Mouse (Mus musculus): Measurements from ENCODE around the gene Rasa1.

The Rasa1 gene

GRCm38 (mm10) chr13:85288843-85289713 lies at the start of gene Rasa1:
TSS of gene Rasa1 (minus strand) at chr13:85289130.
- peak; percentile 92 for DNase-seq (ENCODE audit: low spot score)

- no peak for DNase-seq (ENCODE audit: low spot score)
These were observed 22.6 kb upstream of the Rasa1 start for GRCm38 (mm10) chr13:85311547-85311946.

- peak; percentile 30 for DNase-seq (ENCODE audit: low spot score)
These were observed 22.0 kb upstream of the Rasa1 start for GRCm38 (mm10) chr13:85310968-85311367.

DNA sequence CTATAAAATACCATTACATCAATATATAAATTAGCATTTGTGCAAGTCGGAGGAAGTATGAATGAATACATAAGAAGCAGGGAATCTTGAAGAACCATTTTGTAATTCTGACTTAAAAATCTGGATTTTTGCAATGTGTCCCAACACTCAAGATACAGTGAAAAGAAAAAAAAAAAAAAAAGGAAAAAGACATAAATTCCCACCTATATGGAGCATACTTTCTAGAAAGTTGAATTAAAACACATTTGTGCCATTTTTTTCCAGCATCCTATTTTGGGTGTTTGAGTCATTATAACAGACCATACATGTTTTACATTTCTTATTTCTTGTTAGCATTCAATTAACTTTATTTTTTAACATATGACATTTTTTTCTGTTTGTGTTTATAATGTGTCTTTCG lies 21.6 kb upstream of the Rasa1 start:
- no peak for DNase-seq (ENCODE audit: low spot score)

DNA sequence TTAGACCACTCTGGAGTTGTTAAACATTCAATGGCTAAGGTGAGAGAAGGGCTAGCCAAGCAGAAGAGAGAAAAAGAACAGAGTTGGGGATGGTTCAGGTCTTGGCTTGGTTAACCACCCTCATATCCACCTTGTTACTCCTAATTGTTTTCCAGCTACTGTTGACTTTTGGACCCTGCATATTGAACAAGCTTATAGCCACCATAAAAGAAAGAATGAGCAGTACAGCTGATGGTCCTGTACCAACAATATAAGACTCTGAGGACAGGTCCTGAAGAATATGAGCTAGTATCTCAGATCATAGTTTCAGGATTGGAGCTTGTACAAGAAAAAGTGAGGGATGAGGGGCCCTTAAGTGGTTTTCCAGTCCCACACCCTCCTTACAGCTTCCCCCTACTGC lies 17.1 kb upstream of the Rasa1 start:
- DNase-seq (ENCODE audit: low spot score): no peak

GRCm38 (mm10) chr13:85290651-85291050 lies 1.7 kb upstream of the Rasa1 start:
- DNase-seq (ENCODE audit: low spot score): no peak

- no peak for DNase-seq (ENCODE audit: low spot score)
These were observed 422 bp downstream of the Rasa1 start for GRCm38 (mm10) chr13:85288574-85288842.

GRCm38 (mm10) chr13:85287876-85288573 lies 905 bp downstream of the Rasa1 start:
- no peak for DNase-seq (ENCODE audit: low spot score)

- DNase-seq (ENCODE audit: low spot score): no peak
These were observed 6.3 kb downstream of the Rasa1 start for GRCm38 (mm10) chr13:85282626-85283025.

DNA sequence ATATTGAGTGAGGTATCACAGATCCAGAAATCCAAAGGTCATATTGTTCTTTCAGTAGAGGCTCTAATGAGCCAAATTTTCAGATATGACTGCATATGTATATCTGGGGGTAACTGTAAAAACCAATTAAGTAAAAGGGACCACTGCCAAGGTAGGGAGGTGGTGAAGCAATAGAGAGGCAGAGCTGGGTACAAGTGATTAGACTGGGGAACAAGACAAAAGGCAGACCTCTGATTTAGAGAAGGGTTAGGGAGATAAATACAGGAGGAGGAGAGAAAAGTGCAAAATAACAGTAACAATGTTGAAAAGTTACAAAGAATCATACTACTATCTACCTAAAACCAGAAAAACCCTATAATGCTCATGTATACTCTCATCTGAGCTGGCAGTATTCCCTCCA lies 10.0 kb downstream of the Rasa1 start:
- DNase-seq (ENCODE audit: low spot score): no peak

DNA sequence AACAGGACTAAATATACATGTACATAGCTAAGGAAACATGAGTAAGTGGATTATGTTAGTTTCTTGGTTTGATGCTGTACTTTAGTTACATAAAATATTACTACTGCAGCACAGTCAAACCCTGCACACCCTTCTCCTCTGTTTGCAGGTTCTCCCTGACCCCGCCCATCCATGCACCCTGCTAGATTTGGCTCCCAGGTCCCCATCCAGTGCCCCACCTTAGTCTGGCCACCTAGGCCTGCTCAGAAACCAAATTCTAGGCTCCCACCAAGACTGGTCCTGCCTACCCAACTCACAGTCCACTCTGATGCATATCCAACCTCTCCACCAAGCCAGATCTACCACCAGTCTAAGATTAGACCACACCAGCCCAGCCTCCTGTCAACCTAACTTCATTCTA lies 14.4 kb downstream of the Rasa1 start:
- no peak for DNase-seq (ENCODE audit: low spot score)

DNA sequence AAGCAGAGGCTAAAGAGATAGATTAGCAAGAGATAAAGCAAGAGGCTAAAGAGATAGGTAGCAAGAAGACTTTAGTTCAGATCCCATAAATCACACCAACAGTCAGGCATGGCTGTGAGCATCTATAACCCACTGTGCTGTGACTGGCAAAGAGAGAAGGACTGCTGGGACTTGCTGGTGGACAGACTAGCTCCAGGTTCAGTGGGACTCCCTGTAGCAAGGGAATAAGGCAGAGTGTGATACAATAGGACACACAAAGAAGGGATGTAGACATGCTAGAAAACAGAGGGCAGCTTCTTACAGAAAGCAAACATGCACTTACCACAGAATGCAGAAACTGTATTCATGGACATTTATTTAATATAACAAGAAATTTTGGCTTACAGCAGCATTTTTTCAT lies 15.1 kb downstream of the Rasa1 start:
- DNase-seq (ENCODE audit: low spot score): no peak

DNA sequence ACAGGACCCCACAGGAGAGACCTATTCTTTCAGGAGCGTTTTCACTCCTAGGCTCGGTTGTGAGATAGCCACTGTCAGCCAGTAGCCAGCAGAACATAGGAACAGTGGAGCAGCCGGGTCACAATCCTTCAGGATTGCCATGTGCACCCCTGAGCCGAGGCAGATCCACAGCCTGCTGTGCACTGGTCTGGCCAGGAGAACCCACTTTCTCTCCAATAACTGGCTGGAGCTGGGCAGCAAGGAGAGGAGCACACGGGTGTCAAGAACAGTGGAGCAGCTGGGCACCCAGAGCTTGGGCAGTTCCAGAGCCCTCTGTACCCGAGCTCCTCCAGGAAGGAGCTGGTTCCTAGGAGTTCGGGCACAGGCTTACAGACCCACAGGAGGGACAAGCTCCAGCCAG lies 50.2 kb downstream of the Rasa1 start:
- no peak for DNase-seq (ENCODE audit: low spot score)

DNA sequence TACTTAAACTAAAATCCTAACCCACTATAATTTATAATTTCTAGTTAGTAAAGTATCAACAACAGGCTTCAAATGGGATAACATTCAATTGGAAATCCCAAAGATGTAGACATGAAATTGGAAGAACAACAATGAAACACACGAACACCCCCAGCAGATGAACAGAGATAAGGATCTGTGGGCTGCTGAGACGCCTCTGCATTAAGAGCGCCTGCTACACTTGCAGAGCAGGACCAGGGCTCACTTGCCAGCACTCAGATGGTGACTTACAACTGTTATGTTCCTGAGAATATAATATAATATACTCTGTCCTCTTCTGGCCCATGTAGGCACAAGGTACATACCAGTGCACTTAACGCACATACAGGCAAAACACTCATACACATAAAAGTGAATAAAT lies 70.3 kb downstream of the Rasa1 start:
- DNase-seq (ENCODE audit: low spot score): no peak

DNA sequence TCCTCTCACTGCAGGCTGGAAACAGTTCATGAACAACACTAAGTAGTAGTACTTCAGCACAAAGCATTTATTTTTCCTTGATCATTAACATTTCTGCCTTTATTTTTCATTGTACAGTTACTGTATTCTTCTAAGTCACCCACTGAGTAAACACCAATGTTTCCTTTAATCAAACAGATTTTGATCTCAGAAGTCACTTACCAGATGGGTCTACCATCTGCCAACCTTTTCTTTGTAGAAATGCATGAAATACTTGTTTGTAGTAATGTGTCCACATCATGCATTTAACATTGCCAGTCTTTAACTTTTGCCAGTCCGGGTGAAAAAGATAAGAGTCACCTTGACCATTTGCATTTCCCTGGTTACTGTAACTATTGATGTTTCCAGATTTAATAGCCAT lies 78.6 kb downstream of the Rasa1 start:
- no peak for DNase-seq (ENCODE audit: low spot score)

GRCm38 (mm10) chr13:85208656-85209055 lies 80.3 kb downstream of the Rasa1 start:
- no peak for DNase-seq (ENCODE audit: low spot score)

DNA sequence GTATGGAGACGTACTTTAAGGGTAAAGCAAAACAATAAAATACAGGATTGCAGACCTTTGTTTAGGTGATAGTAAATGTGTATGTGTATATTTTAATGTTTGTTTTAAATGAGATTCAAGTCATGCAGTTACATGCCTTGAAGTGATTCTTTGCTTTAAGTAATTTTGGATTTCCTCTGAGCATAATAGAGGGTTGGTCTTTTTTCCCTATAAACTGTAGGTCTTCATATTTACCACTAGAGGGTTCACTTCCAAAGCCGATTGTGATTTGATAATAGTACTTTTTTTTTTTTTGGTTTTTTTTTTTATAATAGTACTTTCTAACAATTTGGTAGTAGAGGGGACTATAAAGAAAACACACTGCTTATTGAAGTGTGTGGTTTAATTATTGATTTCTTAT lies 81.4 kb downstream of the Rasa1 start:
- no peak for DNase-seq (ENCODE audit: low spot score)

DNA sequence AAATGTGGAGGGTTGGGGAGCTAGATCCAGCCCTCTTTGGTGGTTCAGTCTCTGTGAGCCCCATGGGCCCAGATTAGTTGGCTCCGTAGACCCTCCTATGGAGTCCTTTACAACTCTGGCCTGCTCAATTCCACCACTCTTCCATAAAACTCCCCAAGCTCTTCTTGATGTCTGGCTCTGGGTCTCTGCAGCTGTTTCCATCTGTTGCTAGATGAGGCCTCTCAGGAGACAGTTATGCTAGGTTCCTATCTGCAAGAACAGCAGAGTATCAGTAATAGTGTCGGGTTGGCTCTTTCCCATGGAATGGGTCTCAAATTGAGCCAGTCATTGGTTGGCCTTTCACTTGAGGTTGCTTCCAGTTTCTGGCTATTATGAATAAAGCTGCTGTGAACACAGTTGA lies 97.7 kb downstream of the Rasa1 start:
- no peak for DNase-seq (ENCODE audit: low spot score)

DNA sequence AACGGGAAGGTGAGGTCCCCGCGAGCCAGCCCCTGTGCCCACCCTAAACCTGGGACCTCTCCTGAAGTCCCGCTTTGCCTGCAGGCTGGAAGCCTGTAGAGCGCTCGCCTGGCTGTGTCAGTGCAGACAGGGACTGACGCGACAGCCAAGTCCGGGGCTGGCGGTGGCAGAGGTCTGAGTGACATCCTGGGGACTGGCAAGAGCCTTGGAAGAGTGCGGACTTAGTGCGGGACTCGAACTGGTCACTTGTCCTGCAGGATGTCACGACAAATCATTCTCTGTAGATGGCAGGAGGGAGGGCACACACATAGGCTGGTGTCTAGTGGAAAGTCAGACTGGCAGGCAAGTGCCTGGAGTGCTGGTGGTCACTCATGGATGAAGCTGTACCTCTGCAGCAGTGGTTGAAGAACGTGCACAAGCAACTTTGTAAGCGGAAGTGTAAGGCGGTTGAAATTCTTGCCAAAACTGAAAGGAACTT lies 99.2 kb downstream of the Rasa1 start:
- no peak for DNase-seq (ENCODE audit: low spot score)

DNA sequence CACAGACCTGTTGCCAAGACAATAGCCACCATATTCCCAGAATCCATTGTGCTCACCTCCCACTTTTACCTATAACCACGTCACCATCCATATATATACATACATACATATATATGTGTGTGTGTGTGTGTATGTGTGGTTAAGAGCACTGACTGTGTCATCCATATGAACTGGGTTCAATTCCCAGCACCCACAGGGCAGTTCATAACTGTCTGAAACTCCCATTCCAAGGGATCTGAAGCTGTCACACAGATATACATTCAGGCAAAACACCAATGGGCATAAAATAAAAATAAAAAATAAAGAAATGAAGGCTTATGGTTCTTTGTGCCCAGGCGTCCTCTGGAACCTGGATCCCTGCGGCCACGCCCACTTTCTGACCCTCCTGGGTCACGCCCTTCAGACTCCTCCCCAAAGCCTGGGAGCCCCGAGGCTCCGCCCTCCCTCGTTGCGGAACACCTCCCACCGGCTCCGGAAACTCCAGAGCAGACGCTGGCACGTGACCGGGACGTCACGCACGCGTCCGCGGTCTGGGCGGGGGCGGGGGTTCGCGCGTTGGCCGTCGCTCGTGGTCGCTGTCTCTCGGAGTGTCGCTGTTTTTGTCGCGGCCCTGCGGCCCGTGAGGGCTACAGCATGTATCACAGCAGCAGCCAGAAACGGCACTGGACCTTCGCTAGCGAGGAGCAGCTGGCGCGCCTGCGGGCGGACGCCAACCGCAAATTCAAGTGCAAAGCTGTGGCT lies 99.9 kb downstream of the Rasa1 start, which contains the start of gene Ccnh:
Gene Ccnh (plus strand): TSS at position 506 of the 741 bp plus-strand sequence.
- peak; percentile 93 for DNase-seq (ENCODE audit: low spot score)

All from layer of hippocampus, adult 11-12 months (tissue).